Mouse (Mus musculus): Measurements from ENCODE around the gene Mafg.

- TF ChIP-seq CTCF (IDR thresholded peaks at IDR 0.05; ENCODE audit: extremely low read depth, insufficient read depth, insufficient read length, insufficient replicate concordance) (no peak), POLR2A (IDR thresholded peaks at IDR 0.05; ENCODE audit: low read depth, low read length) (no peak)
These were observed 22.8 kb downstream of the Mafg start for GRCm38 (mm10) chr11:120610477-120611046.

Data from spleen, adult 2 months (tissue).